Mouse (Mus musculus) hindbrain, embryonic 15.5 days (tissue): ENCODE measurements around the gene Magix. TPM values are rescaled to one million over a fixed set of nuclear protein-coding genes. Genes with fewer than 3 reads are reported as not detected.
"Not testable (repeated sequence)": the region's sequence is repeated elsewhere in the genome, so short reads cannot be mapped to it uniquely, and the experiment has no call there.

Experiments used
- ATAC-seq: fragments of 200-750 bp; cut with Nextera tagmentation; 2 replicates; pipeline ENCODE4 v1.8.0; 2017; ENCODE audit warnings: low read depth, moderate number of reproducible peaks, moderate TSS enrichment; ENCODE audit not compliant: low FRiP score
- H3K27ac ChIP-seq: fragments of 300-500 bp; sonication (generic); replicated peaks from 2 replicates; pipeline ENCODE4 v1.5.1; 2015; ENCODE audit warnings: mild to moderate bottlenecking, inconsistent platforms
- H3K27me3 ChIP-seq: fragments of 300-500 bp; sonication (generic); 2 replicates; pipeline ENCODE4 v1.6.1; 2015; ENCODE audit warnings: control low read depth, inconsistent platforms
- H3K36me3 ChIP-seq: fragments of 300-500 bp; sonication (generic); 2 replicates; pipeline ENCODE4 v1.6.1; 2015; ENCODE audit warnings: control low read depth, inconsistent platforms
- H3K4me1 ChIP-seq: fragments of 300-500 bp; sonication (generic); replicated peaks from 2 replicates; pipeline ENCODE4 v1.6.1; 2015; ENCODE audit warnings: control low read depth, inconsistent platforms
- H3K4me2 ChIP-seq: fragments of 300-500 bp; sonication (generic); 2 replicates; pipeline ENCODE4 v1.6.1; 2015; ENCODE audit warnings: moderate library complexity, mild to moderate bottlenecking, inconsistent platforms
- H3K4me3 ChIP-seq: fragments of 300-500 bp; sonication (generic); 2 replicates; pipeline ENCODE4 v1.5.1; 2015; ENCODE audit warnings: mild to moderate bottlenecking, inconsistent platforms
- H3K9ac ChIP-seq: fragments of 300-500 bp; sonication (generic); 2 replicates; pipeline ENCODE4 v1.6.1; 2015; ENCODE audit warnings: inconsistent platforms
- H3K9me3 ChIP-seq: fragments of 300-500 bp; sonication (generic); 2 replicates; pipeline ENCODE4 v1.6.1; 2016; ENCODE audit warnings: control low read depth, inconsistent platforms
- WGBS: fragments of 180-500 bp; shearing (Covaris S2); methylation state at CpG from one replicate; pipeline ENCODE4 v1.1.7; 2015; 5-methylcytosine and 5-hydroxymethylcytosine counted together
- polyA plus RNA-seq: library from polyadenylated mRNA; unstranded; fragments of >200 nt; fragmentation: Nextera tagmentation; extraction: Ambion mirVana; gene quantifications from 2 replicates; pipeline ENCODE4 v1.2.1, GENCODE M21; 2015

Magix gene
- polyA plus RNA-seq, 1 experiment from 2014 or later = 0.08 TPM

DNA sequence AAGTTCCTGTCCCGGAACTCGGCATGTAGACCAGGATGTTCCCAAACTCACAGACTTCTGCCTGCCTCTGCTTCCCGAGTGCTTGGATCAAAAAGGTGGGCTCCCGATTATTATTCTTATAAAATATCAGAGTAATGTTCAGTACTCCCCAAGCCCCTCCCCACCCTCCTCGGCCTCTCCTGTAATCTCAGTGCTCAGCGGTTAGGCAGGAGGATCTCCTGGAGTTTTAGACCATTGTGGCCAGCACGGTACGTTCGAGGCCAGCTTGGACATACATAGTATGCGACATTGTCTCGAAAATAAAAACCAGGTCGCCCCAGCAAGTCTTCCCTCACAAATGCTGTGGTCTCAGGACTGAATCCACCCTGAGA lies 32.7 kb upstream of the Magix start:
- H3K36me3 ChIP-seq, H3K4me1 ChIP-seq, ATAC-seq, H3K27me3 ChIP-seq, H3K9me3 ChIP-seq: not testable (repeated sequence)
- Histone ChIP-seq H3K4me3 (peak overlapping the region; percentile 35), H3K4me2 (peak overlapping the region; percentile 52), H3K9ac (0 out of 2 replicates have a peak overlapping the region, but pooled peaks have one; percentile 37), H3K27ac (peak overlapping the region; percentile 48; the same call in 1 of the 2 replicates)
- WGBS = 40% methylated on average over 5 of the region's 12 CpGs

DNA sequence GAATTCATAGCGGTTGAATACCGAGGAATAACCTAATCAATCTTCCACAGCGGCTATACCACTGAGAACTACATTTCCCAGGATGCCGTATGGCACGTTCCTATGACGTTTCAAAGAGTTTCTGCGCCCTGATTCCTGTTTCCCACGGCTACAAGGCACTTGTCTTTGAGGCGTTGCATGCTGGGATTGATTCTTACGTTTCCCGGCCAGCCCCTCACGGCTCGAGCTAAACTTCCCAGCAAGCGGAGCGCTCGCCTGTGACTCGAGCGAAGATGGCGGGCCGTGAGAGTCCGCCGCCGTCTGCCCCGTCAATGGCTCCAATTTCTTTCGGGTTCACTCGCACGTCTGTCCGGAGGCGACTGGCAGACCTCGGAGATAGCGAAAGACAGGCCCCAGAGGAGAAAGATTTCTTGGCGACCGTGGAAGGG lies 15.9 kb upstream of the Magix start, which contains the start of gene Gpkow:
Gene Gpkow (plus strand): TSS at position 178 of the 428 bp plus-strand sequence.
- H3K9ac ChIP-seq = peak within 1 kb of the TSS; percentile 51
- no peaks in the 10 kb centered on the region for H3K27me3 ChIP-seq
- peak within 1 kb of the TSS; percentile 58 for H3K4me3 ChIP-seq
- peaks cover 12% of the 10 kb centered on the region for H3K4me1 ChIP-seq
- peak within 1 kb of the TSS; percentile 69 for H3K27ac ChIP-seq
- 18% methylated on average over 33 of the region's 33 CpGs for WGBS
- ATAC-seq = peak; percentile 96
- H3K36me3 ChIP-seq = no peaks in the 10 kb centered on the region
- H3K4me2 ChIP-seq = peak within 1 kb of the TSS; percentile 60
- H3K9me3 ChIP-seq = no peaks in the 10 kb centered on the region

DNA sequence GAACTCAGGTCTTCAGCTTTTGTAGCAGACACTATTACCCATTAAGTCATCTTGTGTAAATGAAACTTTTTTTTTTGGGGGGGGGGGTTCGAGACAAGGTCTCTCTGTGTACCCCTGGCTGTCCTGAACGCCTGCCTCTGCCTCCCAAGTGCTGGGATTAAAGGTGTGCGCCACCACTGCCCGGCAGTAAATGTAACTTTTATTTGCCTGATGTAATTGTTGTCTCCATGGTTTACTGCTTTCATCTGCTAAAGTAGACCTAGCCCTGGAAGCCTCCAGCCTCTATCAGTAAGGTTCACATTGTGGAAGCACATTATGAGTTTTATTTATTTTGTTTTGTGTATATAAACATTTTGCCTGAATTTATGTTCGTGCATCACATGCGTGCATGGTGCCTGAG lies 15.5 kb upstream of the Magix start:
- WGBS = 42% methylated on average over 6 of the region's 6 CpGs
- ATAC-seq = no peak; the same call in 1 of the 2 replicates
- no peaks in the 10 kb centered on the region for H3K9me3 ChIP-seq
- H3K36me3 ChIP-seq = no peaks in the 10 kb centered on the region
- peak overlapping the region; percentile 45 for H3K4me2 ChIP-seq
- 0 out of 2 replicates have a peak overlapping the region, but pooled peaks have one; percentile 13 for H3K27ac ChIP-seq
- H3K9ac ChIP-seq = no peak overlapping the region
- H3K4me3 ChIP-seq = peak overlapping the region; percentile 58
- peaks cover 12% of the 10 kb centered on the region for H3K4me1 ChIP-seq
- no peaks in the 10 kb centered on the region for H3K27me3 ChIP-seq

DNA sequence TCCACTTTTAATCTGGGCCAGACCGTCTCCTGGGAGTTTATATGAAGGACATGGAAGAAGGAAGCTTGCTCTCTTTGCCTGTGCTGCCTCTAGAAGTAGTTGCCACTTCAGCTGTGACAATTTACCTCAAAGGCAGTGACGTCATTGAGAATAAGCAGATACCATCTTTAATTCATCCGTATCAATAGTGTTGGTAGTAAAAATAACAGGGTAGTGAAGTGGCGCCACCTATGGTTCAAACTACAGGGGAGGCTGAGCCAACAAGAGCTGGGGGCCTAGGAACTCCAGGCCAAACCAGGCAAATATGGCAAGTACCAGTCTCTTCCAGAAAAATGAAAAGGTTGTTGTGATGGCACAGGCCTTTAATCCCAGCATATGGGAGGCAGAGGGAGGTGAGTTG lies 11.8 kb upstream of the Magix start:
- Histone ChIP-seq H3K9ac (no peak overlapping the region), H3K9me3 (no peaks in the 10 kb centered on the region), H3K4me2 (no peak overlapping the region), H3K36me3 (no peaks in the 10 kb centered on the region), H3K27me3 (no peaks in the 10 kb centered on the region), H3K27ac (no peak overlapping the region), H3K4me1 (peaks cover 3% of the 10 kb centered on the region; the same call in 1 of the 2 replicates), H3K4me3 (no peak overlapping the region)
- 38% methylated on average over 4 of the region's 4 CpGs for WGBS
- no peak for ATAC-seq

DNA sequence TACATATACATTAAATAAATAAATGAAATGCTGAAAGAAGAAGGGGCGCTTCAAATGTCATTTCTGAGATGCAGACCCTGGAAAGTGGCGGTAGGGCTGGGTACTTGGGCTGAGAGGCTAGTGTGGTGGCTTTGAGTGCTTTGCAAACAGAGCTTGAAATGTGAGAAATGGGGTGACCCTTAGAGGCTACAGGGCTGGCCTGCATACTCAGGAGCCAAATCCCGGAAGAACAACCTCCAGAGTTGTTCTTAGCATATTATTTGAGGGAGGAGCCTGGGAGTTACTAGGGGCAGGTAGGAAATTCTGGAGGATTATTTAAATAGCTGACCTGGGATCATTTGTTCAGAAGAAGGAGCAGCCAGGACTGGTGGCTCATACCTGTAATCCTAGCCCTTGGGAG lies 9.4 kb upstream of the Magix start:
- Histone ChIP-seq H3K9ac (no peak overlapping the region), H3K4me2 (no peak overlapping the region), H3K9me3 (no peaks in the 10 kb centered on the region), H3K4me3 (no peak overlapping the region), H3K27ac (no peak overlapping the region), H3K36me3 (no peaks in the 10 kb centered on the region), H3K27me3 (no peaks in the 10 kb centered on the region), H3K4me1 (no peaks in the 10 kb centered on the region)
- 64% methylated on average over 3 of the region's 3 CpGs for WGBS
- no peak for ATAC-seq

DNA sequence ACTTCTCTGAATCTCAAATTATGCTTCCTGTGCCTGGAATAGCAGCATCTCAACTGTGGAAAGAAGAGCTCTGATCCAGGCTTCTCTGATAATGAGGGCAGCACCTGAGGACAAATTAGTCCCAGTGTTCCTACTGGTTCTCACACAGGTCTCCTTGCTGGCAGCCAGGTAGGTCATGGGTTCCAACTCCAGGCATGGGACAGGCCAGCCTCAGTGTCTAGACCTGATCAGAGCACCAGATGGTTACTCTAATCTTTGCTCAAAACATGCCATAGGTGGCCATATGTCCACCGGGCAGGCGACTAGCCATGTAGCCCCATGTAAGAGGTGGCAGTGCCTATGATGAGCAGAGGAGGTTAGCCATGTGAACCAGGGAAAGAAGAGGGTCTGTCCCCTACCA lies 7.3 kb upstream of the Magix start:
- Histone ChIP-seq H3K36me3 (no peaks in the 10 kb centered on the region), H3K4me2 (no peak overlapping the region), H3K27ac (no peak overlapping the region), H3K4me1 (no peaks in the 10 kb centered on the region), H3K9ac (no peak overlapping the region), H3K27me3 (no peaks in the 10 kb centered on the region), H3K4me3 (no peak overlapping the region), H3K9me3 (no peaks in the 10 kb centered on the region)
- no peak for ATAC-seq
- WGBS = 93% methylated on average over 2 of the region's 2 CpGs

DNA sequence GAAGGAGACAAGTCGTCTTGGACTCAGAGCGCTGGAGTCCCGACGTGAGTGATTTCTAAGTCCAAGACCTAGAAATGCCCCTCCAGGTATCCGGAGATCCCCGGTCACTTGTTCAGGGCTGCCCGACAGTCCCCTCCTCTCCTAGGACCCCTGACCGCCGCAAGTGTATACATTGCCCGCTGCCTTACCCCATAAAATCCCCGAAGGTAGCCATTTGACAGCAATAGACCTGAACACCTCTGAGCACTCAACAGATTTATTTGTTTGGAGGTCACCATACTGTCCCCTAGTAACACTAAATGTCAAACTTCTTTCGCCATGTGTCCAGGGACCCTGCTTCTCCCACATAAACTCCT lies 1.0 kb downstream of the Magix start:
- H3K9ac ChIP-seq = no peak overlapping the region
- ATAC-seq = no peak

DNA sequence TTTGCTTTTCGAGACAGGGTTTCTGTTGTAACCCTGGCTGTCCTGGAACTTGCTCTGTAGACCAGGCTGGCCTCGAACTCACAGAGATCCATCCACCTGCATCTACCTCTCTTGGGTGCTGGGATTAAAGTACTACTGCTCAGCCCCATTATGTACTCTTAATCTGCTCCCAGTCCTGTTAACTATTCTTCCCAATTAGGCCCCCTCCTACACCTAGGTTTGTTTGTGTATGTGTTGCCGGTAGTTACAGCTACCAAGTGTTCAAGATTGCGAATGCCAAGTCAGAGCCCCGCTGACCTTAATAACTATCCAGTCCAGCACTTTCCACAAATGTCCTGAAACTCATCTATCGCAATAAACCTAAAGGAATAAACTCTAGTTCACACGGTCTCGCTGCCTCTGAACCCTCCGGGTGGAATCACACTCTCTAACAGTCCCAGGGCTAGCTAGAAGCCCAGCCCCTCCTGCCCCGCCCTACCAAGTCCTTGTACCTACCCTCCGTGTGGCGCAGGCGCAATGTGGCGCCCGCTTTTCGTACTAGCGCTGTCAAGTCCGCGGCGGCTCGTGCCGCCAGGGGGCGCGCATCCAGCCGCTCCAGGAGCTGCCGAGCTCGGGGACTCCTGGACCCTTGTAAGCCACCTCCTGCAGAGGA lies 1.5 kb downstream of the Magix start:
- WGBS = 20% methylated on average over 27 of the region's 27 CpGs
- no peaks in the 10 kb centered on the region for H3K36me3 ChIP-seq
- H3K9me3 ChIP-seq = no peaks in the 10 kb centered on the region
- H3K27ac ChIP-seq = no peak overlapping the region
- no peak overlapping the region for H3K9ac ChIP-seq
- H3K4me1 ChIP-seq = no peaks in the 10 kb centered on the region
- peak overlapping the region; percentile 57 for H3K4me2 ChIP-seq
- ATAC-seq = peak; percentile 88
- peak overlapping the region; percentile 29 for H3K4me3 ChIP-seq
- no peaks in the 10 kb centered on the region for H3K27me3 ChIP-seq

More for the DNA sequence above, 1.0 kb downstream of the Magix start:
- Histone ChIP-seq H3K27ac (no peak overlapping the region), H3K36me3 (no peaks in the 10 kb centered on the region), H3K27me3 (no peaks in the 10 kb centered on the region), H3K4me1 (no peaks in the 10 kb centered on the region), H3K9me3 (no peaks in the 10 kb centered on the region), H3K4me2 (peak overlapping the region; percentile 57), H3K4me3 (peak overlapping the region; percentile 29)
- WGBS = 22% methylated on average over 12 of the region's 12 CpGs

DNA sequence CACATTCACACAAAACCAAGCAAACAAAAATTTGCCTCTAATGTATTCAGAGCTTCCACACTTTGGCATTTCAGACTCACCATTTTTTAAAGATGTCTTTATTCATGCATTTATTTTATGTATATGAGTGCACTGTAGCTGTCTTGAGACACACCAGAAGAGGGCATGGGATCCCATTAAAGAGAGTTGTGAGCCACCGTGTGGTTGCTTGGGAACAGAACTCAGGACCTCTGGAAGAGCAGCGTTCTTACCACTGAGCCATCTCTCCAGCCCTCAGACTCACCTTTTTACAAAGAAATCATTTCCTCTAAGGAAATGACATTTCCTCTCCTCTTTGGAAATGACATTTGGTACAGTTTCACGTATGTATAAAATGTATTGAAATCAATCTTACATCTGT lies 2.1 kb downstream of the Magix start:
- H3K9ac ChIP-seq = no peak overlapping the region
- WGBS = 46% methylated on average over 3 of the region's 3 CpGs

DNA sequence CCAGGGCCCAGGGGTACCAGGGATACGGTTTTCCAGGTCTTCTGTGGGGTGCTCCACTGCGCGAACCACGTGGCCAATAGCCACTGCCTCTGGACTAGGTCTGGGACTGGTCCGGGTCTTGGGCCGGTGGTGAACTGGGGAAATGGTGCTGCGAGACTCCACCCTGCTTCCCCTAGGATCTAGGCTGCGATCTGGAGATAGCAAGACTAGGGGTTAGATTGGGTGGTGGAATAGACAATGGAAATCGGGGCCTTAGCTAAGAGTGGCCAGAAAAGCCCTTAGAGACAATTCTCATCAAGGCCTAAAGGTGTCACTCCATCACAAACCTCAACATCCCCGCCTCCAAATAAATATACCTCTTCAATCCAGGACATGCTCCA lies 6.1 kb downstream of the Magix start:
- no peak overlapping the region for H3K9ac ChIP-seq
- ATAC-seq = peak; percentile 23; the same call in 1 of the 2 replicates
- H3K4me3 ChIP-seq = peak overlapping the region; percentile 30
- H3K9me3 ChIP-seq = no peaks in the 10 kb centered on the region
- peak overlapping the region; percentile 53 for H3K4me2 ChIP-seq
- H3K27ac ChIP-seq = no peak overlapping the region
- H3K27me3 ChIP-seq = no peaks in the 10 kb centered on the region
- WGBS = 40% methylated on average over 10 of the region's 10 CpGs
- no peaks in the 10 kb centered on the region for H3K4me1 ChIP-seq
- no peaks in the 10 kb centered on the region for H3K36me3 ChIP-seq

More for the DNA sequence above, 2.1 kb downstream of the Magix start:
- H3K27me3 ChIP-seq = no peaks in the 10 kb centered on the region
- no peaks in the 10 kb centered on the region for H3K4me1 ChIP-seq
- H3K27ac ChIP-seq = no peak overlapping the region
- no peak overlapping the region for H3K4me3 ChIP-seq
- H3K9me3 ChIP-seq = no peaks in the 10 kb centered on the region
- H3K4me2 ChIP-seq = no peak overlapping the region
- no peaks in the 10 kb centered on the region for H3K36me3 ChIP-seq
- ATAC-seq = no peak

DNA sequence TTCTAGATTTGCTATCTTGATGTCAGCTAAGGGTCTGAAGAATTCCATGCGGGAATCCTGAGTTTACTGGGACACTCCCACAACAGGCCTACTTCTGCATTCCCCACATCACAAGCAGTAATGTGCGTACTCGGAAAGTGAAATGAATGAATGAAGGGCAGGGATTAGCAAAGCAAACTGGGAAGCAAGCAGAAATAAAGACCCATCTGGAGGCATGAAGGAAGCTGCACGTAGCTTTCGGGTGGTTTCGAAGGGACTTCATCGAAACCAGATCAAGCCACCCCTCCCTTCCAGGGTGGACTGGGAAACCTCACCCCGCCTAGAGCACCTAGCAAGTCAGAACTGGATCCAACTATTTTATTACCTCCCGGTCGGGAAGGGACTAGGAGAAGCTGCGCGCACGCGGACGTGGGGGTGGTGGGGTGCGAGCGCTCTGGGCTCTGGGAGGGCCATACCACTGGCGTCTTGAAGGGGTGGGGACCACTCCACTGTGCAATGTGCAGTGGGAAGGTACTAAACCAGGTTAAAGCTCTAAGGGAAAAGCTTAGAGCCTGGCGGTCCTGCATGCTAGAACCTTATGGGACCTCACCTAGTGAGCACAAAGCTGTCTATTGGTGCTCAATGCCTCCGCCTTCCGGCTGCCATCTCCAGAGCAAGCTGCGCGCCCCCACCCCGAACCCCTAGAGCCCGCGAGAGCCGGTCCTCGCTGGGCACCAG lies 6.6 kb downstream of the Magix start:
- Histone ChIP-seq H3K4me2 (peak overlapping the region; percentile 53), H3K36me3 (no peaks in the 10 kb centered on the region), H3K9ac (no peak overlapping the region), H3K4me3 (peak overlapping the region; percentile 30), H3K27me3 (no peaks in the 10 kb centered on the region), H3K27ac (no peak overlapping the region), H3K4me1 (no peaks in the 10 kb centered on the region), H3K9me3 (no peaks in the 10 kb centered on the region)
- ATAC-seq = peak; percentile 19; the same call in 1 of the 2 replicates
- 36% methylated on average over 28 of the region's 28 CpGs for WGBS

DNA sequence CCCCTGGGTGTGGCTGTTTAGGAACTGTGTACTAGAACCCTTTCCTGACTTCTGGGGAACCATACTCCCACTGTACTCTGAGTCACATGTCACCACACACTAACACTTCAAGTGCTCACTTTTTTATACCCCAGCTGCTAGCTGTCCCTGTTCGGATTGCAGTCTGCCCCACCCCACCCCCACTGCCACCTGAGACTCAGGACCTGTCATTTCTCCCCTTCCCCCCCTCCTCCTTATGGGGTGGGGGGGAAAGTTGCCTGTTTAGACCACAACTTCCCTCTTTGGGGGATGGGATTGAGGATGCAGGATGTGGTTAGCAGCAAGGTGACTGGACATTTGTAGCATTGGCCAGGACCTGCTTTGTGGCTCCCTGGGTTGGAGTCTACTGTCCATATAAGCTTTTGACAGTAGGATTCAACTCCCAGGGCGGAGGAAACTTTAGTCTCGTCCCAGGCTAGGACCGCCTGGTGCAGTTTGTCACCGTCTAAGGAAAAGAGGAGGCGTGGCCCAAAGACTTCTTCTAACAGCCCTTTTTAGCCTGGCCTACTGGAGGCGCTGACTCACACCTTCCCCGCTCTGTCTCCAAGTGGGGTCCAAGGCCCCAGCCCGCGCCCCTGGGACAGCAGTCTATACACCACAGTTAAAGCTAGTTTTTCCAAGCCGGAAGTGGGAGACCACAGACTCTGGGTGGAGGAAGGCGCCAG lies 7.3 kb downstream of the Magix start:
- Histone ChIP-seq H3K36me3 (no peaks in the 10 kb centered on the region), H3K4me2 (peak overlapping the region; percentile 53), H3K27me3 (no peaks in the 10 kb centered on the region), H3K9me3 (no peaks in the 10 kb centered on the region), H3K27ac (no peak overlapping the region), H3K9ac (no peak overlapping the region), H3K4me3 (no peak overlapping the region), H3K4me1 (no peaks in the 10 kb centered on the region)
- 49% methylated on average over 12 of the region's 12 CpGs for WGBS
- ATAC-seq = no peak
